Mouse (Mus musculus) limb, embryonic 11.5 days (tissue): Measurements from ENCODE around the gene Cav1. TPM values are rescaled to one million over a fixed set of nuclear protein-coding genes. Genes with fewer than 3 reads are reported as not detected.

Experiments
- ATAC-seq: fragments of 200-750 bp; cut with Nextera tagmentation; 2 replicates; pipeline ENCODE4 v1.8.0; 2017; ENCODE audit warnings: low read depth; ENCODE audit not compliant: insufficient number of reproducible peaks, low FRiP score, low TSS enrichment
- DNase-seq: peaks from one replicate; pipeline ENCODE4 v3.0.0-alpha.2; 2015; ENCODE audit warnings: low spot score
- H3K27ac ChIP-seq: fragments of 300-500 bp; sonication (generic); replicated peaks from 2 replicates; pipeline ENCODE4 v1.5.1; 2014; ENCODE audit warnings: low read depth, mild to moderate bottlenecking, low read length
- H3K27me3 ChIP-seq: fragments of 300-500 bp; sonication (generic); 2 replicates; pipeline ENCODE4 v1.6.1; 2014; ENCODE audit warnings: mild to moderate bottlenecking, low read length, mixed read lengths; ENCODE audit not compliant: control insufficient read depth, insufficient read depth
- H3K36me3 ChIP-seq: fragments of 300-500 bp; sonication (generic); 2 replicates; pipeline ENCODE4 v1.6.1; 2014; ENCODE audit warnings: mild to moderate bottlenecking, low read length, moderate library complexity, mixed read lengths; ENCODE audit not compliant: control insufficient read depth, insufficient read depth
- H3K4me1 ChIP-seq: fragments of 300-500 bp; sonication (generic); 2 replicates; pipeline ENCODE4 v1.6.1; 2014; ENCODE audit warnings: low read length, mixed read lengths; ENCODE audit not compliant: control insufficient read depth, insufficient read depth
- H3K4me2 ChIP-seq: fragments of 300-500 bp; sonication (generic); 2 replicates; pipeline ENCODE4 v1.6.1; 2014; ENCODE audit warnings: low read depth, mild to moderate bottlenecking, moderate library complexity; ENCODE audit not compliant: severe bottlenecking
- H3K4me3 ChIP-seq: fragments of 300-500 bp; sonication (generic); 2 replicates; pipeline ENCODE4 v1.5.1; 2014; ENCODE audit warnings: low read depth, low read length
- H3K9ac ChIP-seq: fragments of 300-500 bp; sonication (generic); 2 replicates; pipeline ENCODE4 v1.6.1; 2014; ENCODE audit warnings: mild to moderate bottlenecking, low read length
- H3K9me3 ChIP-seq: fragments of 300-500 bp; sonication (generic); 2 replicates; pipeline ENCODE4 v1.6.1; 2016; ENCODE audit warnings: low read length; ENCODE audit not compliant: control insufficient read depth
- WGBS: fragments of 180-500 bp; shearing (Covaris S2); extraction: QIAGEN DNeasy Blood & Tissue Kit; methylation state at CpG from one replicate; pipeline ENCODE4 v1.1.7; 2014; 5-methylcytosine and 5-hydroxymethylcytosine counted together
- polyA plus RNA-seq: library from polyadenylated mRNA; unstranded; fragments of >200 nt; fragmentation: Nextera tagmentation; extraction: Ambion mirVana; gene quantifications from 2 replicates; pipeline ENCODE4 v1.2.1, GENCODE M21; 2014

Cav1 gene
- polyA plus RNA-seq, 1 experiment from 2014 or later: 29.1 TPM

GRCm38 (mm10) chr6:17281757-17282092 lies 24.4 kb upstream of the Cav1 start:
- no peak for DNase-seq
- ATAC-seq: 0 out of 2 replicates have a peak, but pooled peaks have one; percentile 6
- Histone ChIP-seq H3K9ac (peak overlapping the region; percentile 65), H3K27me3 (no peaks in the 10 kb centered on the region), H3K4me1 (0 out of 2 replicates have a peak, but pooled peaks cover 3% of the 10 kb centered on the region), H3K27ac (no peak overlapping the region), H3K4me3 (peak overlapping the region; percentile 45), H3K9me3 (no peaks in the 10 kb centered on the region), H3K36me3 (no peaks in the 10 kb centered on the region), H3K4me2 (peak overlapping the region; percentile 95)
- 34% methylated on average over 8 of the region's 8 CpGs for WGBS

- Histone ChIP-seq H3K27me3 (no peaks in the 10 kb centered on the region), H3K36me3 (no peaks in the 10 kb centered on the region), H3K9me3 (no peaks in the 10 kb centered on the region), H3K4me1 (0 out of 2 replicates have a peak, but pooled peaks cover 3% of the 10 kb centered on the region), H3K4me3 (no peak overlapping the region), H3K4me2 (no peak overlapping the region), H3K9ac (no peak overlapping the region), H3K27ac (no peak overlapping the region)
- 51% methylated on average over 5 of the region's 5 CpGs for WGBS
- ATAC-seq (no peak), DNase-seq (no peak)
These were observed 24.0 kb upstream of the Cav1 start for GRCm38 (mm10) chr6:17282159-17282558.

GRCm38 (mm10) chr6:17283834-17284233 lies 22.3 kb upstream of the Cav1 start:
- H3K9ac ChIP-seq: no peak overlapping the region
- H3K36me3 ChIP-seq: no peaks in the 10 kb centered on the region
- H3K4me3 ChIP-seq: no peak overlapping the region
- H3K4me2 ChIP-seq: no peak overlapping the region
- 88% methylated on average over 3 of the region's 3 CpGs for WGBS
- no peaks in the 10 kb centered on the region for H3K9me3 ChIP-seq
- no peak for DNase-seq
- no peaks in the 10 kb centered on the region for H3K27me3 ChIP-seq
- H3K27ac ChIP-seq: no peak overlapping the region
- no peak for ATAC-seq
- 0 out of 2 replicates have a peak, but pooled peaks cover 3% of the 10 kb centered on the region for H3K4me1 ChIP-seq

GRCm38 (mm10) chr6:17286381-17286780 lies 19.8 kb upstream of the Cav1 start:
- DNase-seq: no peak
- Histone ChIP-seq H3K4me2 (no peak overlapping the region), H3K36me3 (no peaks in the 10 kb centered on the region), H3K4me1 (0 out of 2 replicates have a peak, but pooled peaks cover 2% of the 10 kb centered on the region), H3K9ac (no peak overlapping the region), H3K4me3 (no peak overlapping the region), H3K9me3 (no peaks in the 10 kb centered on the region), H3K27me3 (no peaks in the 10 kb centered on the region), H3K27ac (no peak overlapping the region)
- ATAC-seq: no peak
- 81% methylated on average over 4 of the region's 4 CpGs for WGBS

- Histone ChIP-seq H3K9ac (no peak overlapping the region), H3K36me3 (no peaks in the 10 kb centered on the region), H3K27me3 (no peaks in the 10 kb centered on the region), H3K9me3 (no peaks in the 10 kb centered on the region), H3K4me1 (no peaks in the 10 kb centered on the region), H3K4me2 (no peak overlapping the region), H3K4me3 (no peak overlapping the region), H3K27ac (no peak overlapping the region)
- no peak for ATAC-seq
- DNase-seq: no peak
- 78% methylated on average over 5 of the region's 5 CpGs for WGBS
These were observed 11.0 kb upstream of the Cav1 start for GRCm38 (mm10) chr6:17295116-17295515.

GRCm38 (mm10) chr6:17306602-17307325 lies 629 bp downstream of the Cav1 start:
- H3K9ac ChIP-seq: peak overlapping the region; percentile 17
- DNase-seq: no peak
- H3K36me3 ChIP-seq: no peaks in the 10 kb centered on the region
- H3K27me3 ChIP-seq: peaks cover 16% of the 10 kb centered on the region
- H3K4me1 ChIP-seq: peaks cover 4% of the 10 kb centered on the region
- H3K27ac ChIP-seq: no peak overlapping the region
- no peak for ATAC-seq
- peak overlapping the region; percentile 94 for H3K4me2 ChIP-seq
- H3K4me3 ChIP-seq: peak overlapping the region; percentile 38
- H3K9me3 ChIP-seq: no peaks in the 10 kb centered on the region
- WGBS: under 1% methylated on average over 18 of the region's 19 CpGs

- ATAC-seq (peak; percentile 76; the same call in 1 of the 2 replicates), DNase-seq (peak; percentile 75)
- 2% methylated on average over 30 of the region's 31 CpGs for WGBS
- no peaks in the 10 kb centered on the region for H3K36me3 ChIP-seq
- peak overlapping the region; percentile 38 for H3K4me3 ChIP-seq
- no peaks in the 10 kb centered on the region for H3K9me3 ChIP-seq
- peak overlapping the region; percentile 94 for H3K4me2 ChIP-seq
- peak overlapping the region; percentile 27 for H3K9ac ChIP-seq
- H3K27ac ChIP-seq: no peak overlapping the region
- peaks cover 16% of the 10 kb centered on the region for H3K27me3 ChIP-seq
- H3K4me1 ChIP-seq: peaks cover 4% of the 10 kb centered on the region
These were observed 1.5 kb downstream of the Cav1 start for GRCm38 (mm10) chr6:17307461-17308115.

GRCm38 (mm10) chr6:17308661-17309060 lies 2.5 kb downstream of the Cav1 start:
- ATAC-seq: no peak
- H3K4me2 ChIP-seq: no peak overlapping the region
- 45% methylated on average over 2 of the region's 2 CpGs for WGBS
- H3K27me3 ChIP-seq: peaks cover 16% of the 10 kb centered on the region
- peaks cover 4% of the 10 kb centered on the region for H3K4me1 ChIP-seq
- H3K9ac ChIP-seq: no peak overlapping the region
- no peak for DNase-seq
- H3K9me3 ChIP-seq: no peaks in the 10 kb centered on the region
- H3K36me3 ChIP-seq: no peaks in the 10 kb centered on the region
- H3K27ac ChIP-seq: no peak overlapping the region
- no peak overlapping the region for H3K4me3 ChIP-seq
